Mouse (Mus musculus): ENCODE measurements around the gene Morf4l2. TPM values are rescaled to one million over a fixed set of nuclear protein-coding genes. Genes with fewer than 3 reads are reported as not detected.
"Not testable (repeated sequence)": the region's sequence is repeated elsewhere in the genome, so short reads cannot be mapped to it uniquely, and the experiment has no call there.

The Morf4l2 gene
- total RNA-seq (2022): 10 to 100 TPM; 71.4 to 91.7 (median 83.0) TPM

- DNase-seq (ENCODE audit: low spot score): no peak
Observed at GRCm38 (mm10) chrX:136743459-136743858, at the start of gene Morf4l2. Gene Morf4l2, minus strand, starts transcription at chrX:136743690.

- DNase-seq (ENCODE audit: low spot score): no peak
Observed at GRCm38 (mm10) chrX:136789446-136789845, 46.0 kb upstream of the Morf4l2 start.

GRCm38 (mm10) chrX:136780041-136780440 is 36.6 kb upstream of the Morf4l2 start, which contains the start of gene Glra4:
Gene Glra4, minus strand, starts transcription at chrX:136780141.
- no peak for DNase-seq (ENCODE audit: low spot score)

- no peak for DNase-seq (ENCODE audit: low spot score)
Observed at GRCm38 (mm10) chrX:136779262-136779661, 35.8 kb upstream of the Morf4l2 start.

- no peak for DNase-seq (ENCODE audit: low spot score)
Observed at GRCm38 (mm10) chrX:136778046-136778445, 34.6 kb upstream of the Morf4l2 start.

- peak; percentile 11 for DNase-seq (ENCODE audit: low spot score)
Observed at GRCm38 (mm10) chrX:136773035-136773434, 29.5 kb upstream of the Morf4l2 start.

- DNase-seq (ENCODE audit: low spot score): peak; percentile 24
Observed at GRCm38 (mm10) chrX:136761103-136762074, 17.9 kb upstream of the Morf4l2 start.

- no peak for DNase-seq (ENCODE audit: low spot score)
Observed at GRCm38 (mm10) chrX:136755464-136755863, 12.0 kb upstream of the Morf4l2 start.

- DNase-seq (ENCODE audit: low spot score): no peak
Observed at GRCm38 (mm10) chrX:136749329-136749728, 5.8 kb upstream of the Morf4l2 start.

GRCm38 (mm10) chrX:136744663-136745062 is 1.2 kb upstream of the Morf4l2 start:
- no peak for DNase-seq (ENCODE audit: low spot score)

GRCm38 (mm10) chrX:136742661-136743103 is 808 bp downstream of the Morf4l2 start:
- peak; percentile 76 for DNase-seq (ENCODE audit: low spot score)

- DNase-seq (ENCODE audit: low spot score): no peak
Observed at GRCm38 (mm10) chrX:136742241-136742640, 1.2 kb downstream of the Morf4l2 start.

- peak; percentile 73 for DNase-seq (ENCODE audit: low spot score)
Observed at GRCm38 (mm10) chrX:136741651-136742201, 1.8 kb downstream of the Morf4l2 start.

GRCm38 (mm10) chrX:136740791-136741650 is 2.5 kb downstream of the Morf4l2 start:
- peak; percentile 94 for DNase-seq (ENCODE audit: low spot score)

- DNase-seq (ENCODE audit: low spot score): no peak
Observed at GRCm38 (mm10) chrX:136740087-136740790, 3.3 kb downstream of the Morf4l2 start.

GRCm38 (mm10) chrX:136732016-136732415 is 11.5 kb downstream of the Morf4l2 start:
- no peak for DNase-seq (ENCODE audit: low spot score)

GRCm38 (mm10) chrX:136714742-136715474 is 28.6 kb downstream of the Morf4l2 start:
- DNase-seq (ENCODE audit: low spot score): not testable (repeated sequence)

GRCm38 (mm10) chrX:136708782-136709181 is 34.7 kb downstream of the Morf4l2 start:
- DNase-seq (ENCODE audit: low spot score): no peak

- peak; percentile 6 for DNase-seq (ENCODE audit: low spot score)
Observed at GRCm38 (mm10) chrX:136708168-136708681, 35.3 kb downstream of the Morf4l2 start.
